ENCODE assay signal across 8 mouse cellular contexts in the genomic region with DNA sequence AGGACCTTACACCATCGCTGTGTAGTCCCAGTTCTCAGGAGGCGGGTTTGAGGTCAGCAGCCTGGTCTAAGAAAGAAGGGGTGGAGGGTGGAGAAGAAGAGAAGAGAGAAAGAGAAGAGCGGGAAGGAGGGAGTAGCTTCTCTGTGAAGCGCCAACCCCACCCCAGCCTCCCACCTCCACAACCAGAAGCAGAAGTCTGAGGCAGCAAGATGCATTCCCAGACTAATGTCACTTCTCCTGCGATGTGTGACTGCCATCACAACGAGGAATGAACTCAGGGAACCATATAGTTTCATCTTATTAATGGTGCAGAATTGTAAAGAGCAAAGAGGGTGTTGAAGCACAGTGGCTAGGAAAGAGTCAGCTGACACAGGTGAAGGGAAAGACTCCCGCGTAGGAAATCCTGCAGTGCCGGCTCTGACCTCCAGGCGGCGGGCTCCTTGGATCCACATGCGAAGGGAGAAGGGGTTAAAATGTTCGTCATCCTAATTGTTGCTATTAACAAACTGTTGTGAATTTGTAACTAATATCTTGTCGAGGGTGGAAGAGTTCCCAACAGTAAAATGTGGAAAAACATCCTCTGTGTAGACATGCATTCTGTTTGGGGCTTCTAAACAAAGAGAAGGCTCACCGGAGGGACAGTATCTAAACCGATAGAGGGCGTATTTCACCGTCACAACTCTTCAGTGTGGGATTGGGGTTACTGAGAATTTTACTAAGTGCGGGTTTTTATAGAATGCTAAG. TPM values are rescaled to one million over a fixed set of nuclear protein-coding genes. Genes with fewer than 3 reads are reported as not detected.
DNase-seq lines count a peak whose midpoint lies in the region; ATAC-seq and TF ChIP-seq lines count a peak whose summit lies in the region.

No protein-coding gene starts in this region.

- DNase-seq in CD4-positive, CD25-positive, alpha-beta regulatory T cell, adult 2 months (ENCODE audit: low read depth, low spot score) = peak; percentile 79
- no peak for DNase-seq in heart, embryonic 10.5 days (ENCODE audit: low spot score)
- peak; percentile 68 for DNase-seq in liver
- DNase-seq in midbrain, postnatal 0 days (ENCODE audit: low spot score) = peak; percentile 71

- no peaks in the 10 kb centered on the region for H3K9me3 ChIP-seq in embryonic facial prominence, embryonic 13.5 days
- no peaks in the 10 kb centered on the region for H3K9me3 ChIP-seq in heart, embryonic 10.5 days
- no peaks in the 10 kb centered on the region for H3K9me3 ChIP-seq in kidney, embryonic 14.5 days (ENCODE audit: control insufficient read depth, low read length)
- H3K9me3 ChIP-seq in midbrain, postnatal 0 days (ENCODE audit: low read length) = no peaks in the 10 kb centered on the region
- H3K9me3 ChIP-seq in stomach, embryonic 15.5 days = no peaks in the 10 kb centered on the region

- H3K4me1 ChIP-seq in bone marrow, adult 2 months (ENCODE audit: control insufficient read depth, insufficient read depth, low read length) = no peaks in the 10 kb centered on the region
- H3K4me1 ChIP-seq in embryonic facial prominence, embryonic 13.5 days = no peaks in the 10 kb centered on the region
- H3K4me1 ChIP-seq in heart, embryonic 10.5 days = no peaks in the 10 kb centered on the region
- no peaks in the 10 kb centered on the region for H3K4me1 ChIP-seq in kidney, embryonic 14.5 days (ENCODE audit: control insufficient read depth, insufficient read depth, low read length)
- H3K4me1 ChIP-seq in midbrain, postnatal 0 days (ENCODE audit: insufficient read depth, low read length) = no peaks in the 10 kb centered on the region
- no peaks in the 10 kb centered on the region for H3K4me1 ChIP-seq in stomach, embryonic 15.5 days

- no peak overlapping the region for H3K4me3 ChIP-seq in bone marrow, adult 2 months (replicated peaks; ENCODE audit: control insufficient read depth, low read depth, low read length)
- peak overlapping the region; percentile 26 for H3K4me3 ChIP-seq in embryonic facial prominence, embryonic 13.5 days
- peak overlapping the region; percentile 33 for H3K4me3 ChIP-seq in heart, embryonic 10.5 days
- H3K4me3 ChIP-seq in kidney, embryonic 14.5 days (ENCODE audit: low read length) = peak overlapping the region; percentile 20; the same call in 1 of the 2 replicates
- H3K4me3 ChIP-seq in midbrain, postnatal 0 days (ENCODE audit: low read depth, low read length) = peak overlapping the region; percentile 29
- H3K4me3 ChIP-seq in stomach, embryonic 15.5 days (replicated peaks) = peak overlapping the region; percentile 29

- ATAC-seq in embryonic facial prominence, embryonic 13.5 days (ENCODE audit: insufficient number of reproducible peaks, insufficient read depth, low FRiP score, low TSS enrichment, low read depth) = no peak
- peak; percentile 62; the same call in 1 of the 2 replicates for ATAC-seq in kidney, embryonic 14.5 days (ENCODE audit: low FRiP score, low TSS enrichment)
- ATAC-seq in midbrain, postnatal 0 days (ENCODE audit: low FRiP score) = peak; percentile 64
- peak; percentile 58; the same call in 1 of the 2 replicates for ATAC-seq in stomach, embryonic 15.5 days (ENCODE audit: insufficient read depth, low FRiP score, low read depth)

- H3K27ac ChIP-seq in bone marrow, adult 2 months (ENCODE audit: control insufficient read depth, insufficient read depth, low read depth, low read length, poor library complexity) = no peak overlapping the region
- no peak overlapping the region for H3K27ac ChIP-seq in embryonic facial prominence, embryonic 13.5 days
- H3K27ac ChIP-seq in heart, embryonic 10.5 days = no peak overlapping the region
- no peak overlapping the region for H3K27ac ChIP-seq in kidney, embryonic 14.5 days (ENCODE audit: low read depth, low read length)
- H3K27ac ChIP-seq in midbrain, postnatal 0 days (ENCODE audit: low read depth, low read length) = no peak overlapping the region
- H3K27ac ChIP-seq in stomach, embryonic 15.5 days = no peak overlapping the region

- H3K9ac ChIP-seq in embryonic facial prominence, embryonic 13.5 days = peak overlapping the region; percentile 44; the same call in 1 of the 2 replicates
- no peak overlapping the region for H3K9ac ChIP-seq in kidney, embryonic 14.5 days (ENCODE audit: low read depth, low read length)
- H3K9ac ChIP-seq in midbrain, postnatal 0 days (replicated peaks; ENCODE audit: low read length, poor library complexity, severe bottlenecking) = no peak overlapping the region
- H3K9ac ChIP-seq in stomach, embryonic 15.5 days = 0 out of 2 replicates have a peak overlapping the region, but pooled peaks have one; percentile 22

- TF ChIP-seq POLR2A in bone marrow, adult 2 months (IDR thresholded peaks at IDR 0.05; ENCODE audit: borderline replicate concordance, control insufficient read depth, low read depth, low read length) = no peak

- peaks cover 21% of the 10 kb centered on the region for H3K27me3 ChIP-seq in embryonic facial prominence, embryonic 13.5 days
- H3K27me3 ChIP-seq in heart, embryonic 10.5 days (ENCODE audit: insufficient read depth, poor library complexity, severe bottlenecking) = peaks cover 20% of the 10 kb centered on the region
- no peaks in the 10 kb centered on the region; the same call in 1 of the 2 replicates for H3K27me3 ChIP-seq in kidney, embryonic 14.5 days (ENCODE audit: control insufficient read depth, insufficient read depth, low read length)
- H3K27me3 ChIP-seq in midbrain, postnatal 0 days (ENCODE audit: insufficient read depth, low read length) = peaks cover 3% of the 10 kb centered on the region; the same call in 1 of the 2 replicates
- no peaks in the 10 kb centered on the region for H3K27me3 ChIP-seq in stomach, embryonic 15.5 days (replicated peaks)

- peak; percentile 73 for TF ChIP-seq CTCF in bone marrow, adult 2 months (IDR thresholded peaks at IDR 0.05; ENCODE audit: control insufficient read depth, insufficient read depth, low read length)
- TF ChIP-seq CTCF in midbrain, postnatal 0 days (IDR thresholded peaks at IDR 0.05) = peak; percentile 89

- no peaks in the 10 kb centered on the region for H3K36me3 ChIP-seq in embryonic facial prominence, embryonic 13.5 days
- H3K36me3 ChIP-seq in heart, embryonic 10.5 days = no peaks in the 10 kb centered on the region
- H3K36me3 ChIP-seq in kidney, embryonic 14.5 days (ENCODE audit: control insufficient read depth, insufficient read depth, low read length) = no peaks in the 10 kb centered on the region
- H3K36me3 ChIP-seq in midbrain, postnatal 0 days (ENCODE audit: insufficient read depth, low read length) = no peaks in the 10 kb centered on the region
- H3K36me3 ChIP-seq in stomach, embryonic 15.5 days = no peaks in the 10 kb centered on the region

- peak overlapping the region; percentile 54 for H3K4me2 ChIP-seq in embryonic facial prominence, embryonic 13.5 days
- H3K4me2 ChIP-seq in kidney, embryonic 14.5 days (replicated peaks; ENCODE audit: low read depth, low read length) = peak overlapping the region; percentile 42
- peak overlapping the region; percentile 42 for H3K4me2 ChIP-seq in midbrain, postnatal 0 days (ENCODE audit: low read depth, low read length, poor library complexity, severe bottlenecking)
- peak overlapping the region; percentile 52 for H3K4me2 ChIP-seq in stomach, embryonic 15.5 days

- WGBS in bone marrow, adult 2 months = 19% methylated on average over 19 of the region's 19 CpGs
- 19% methylated on average over 19 of the region's 19 CpGs for WGBS in embryonic facial prominence, embryonic 13.5 days
- WGBS in heart, embryonic 10.5 days = 17% methylated on average over 19 of the region's 19 CpGs
- 22% methylated on average over 19 of the region's 19 CpGs for WGBS in kidney, embryonic 14.5 days
- WGBS in midbrain, postnatal 0 days = 17% methylated on average over 19 of the region's 19 CpGs
- 18% methylated on average over 19 of the region's 19 CpGs for WGBS in stomach, embryonic 15.5 days

RNA-seq across cellular contexts. Expression of a gene that starts 31.1 kb away (rescaled TPM):
- not detected in 2 replicates for polyA plus RNA-seq in bone marrow, adult 2 months (2011; ENCODE audit: insufficient read depth, insufficient read length, low replicate concordance, missing spikeins)
- not detected in 2 replicates for polyA plus RNA-seq in embryonic facial prominence, embryonic 13.5 days (2015; fragmentation: Nextera tagmentation; extraction: Ambion mirVana)
- not detected in 2 replicates for polyA plus RNA-seq in heart, embryonic 10.5 days (2016; fragmentation: Nextera tagmentation; extraction: Ambion mirVana)
- polyA plus RNA-seq in kidney, embryonic 14.5 days (2014; fragmentation: Nextera tagmentation; extraction: Ambion mirVana) = not detected in 2 replicates
- 3.0 TPM in 1 of 2 replicates, not detected in the other for total RNA-seq in midbrain, postnatal 0 days (2014; rRNA removed)
- polyA plus RNA-seq in midbrain, postnatal 0 days (2015; fragmentation: Nextera tagmentation; extraction: Ambion mirVana) = not detected in 2 replicates
- polyA plus RNA-seq in stomach, embryonic 15.5 days (2015; fragmentation: Nextera tagmentation; extraction: Ambion mirVana) = 27.9 and 39.8 TPM in 2 replicates

RNA-seq across cellular contexts. Expression of a gene that starts 43.2 kb away (rescaled TPM):
- 4.4 and 19.6 TPM in 2 replicates for polyA plus RNA-seq in bone marrow, adult 2 months (2011; ENCODE audit: insufficient read depth, insufficient read length, low replicate concordance, missing spikeins)
- 29.2 and 33.2 TPM in 2 replicates for polyA plus RNA-seq in embryonic facial prominence, embryonic 13.5 days (2015; fragmentation: Nextera tagmentation; extraction: Ambion mirVana)
- 23.9 and 29.6 TPM in 2 replicates for polyA plus RNA-seq in heart, embryonic 10.5 days (2016; fragmentation: Nextera tagmentation; extraction: Ambion mirVana)
- 33.3 and 36.6 TPM in 2 replicates for polyA plus RNA-seq in kidney, embryonic 14.5 days (2014; fragmentation: Nextera tagmentation; extraction: Ambion mirVana)
- 8.3 and 9.0 TPM in 2 replicates for total RNA-seq in midbrain, postnatal 0 days (2014; rRNA removed)
- 8.8 and 8.9 TPM in 2 replicates for polyA plus RNA-seq in midbrain, postnatal 0 days (2015; fragmentation: Nextera tagmentation; extraction: Ambion mirVana)
- polyA plus RNA-seq in stomach, embryonic 15.5 days (2015; fragmentation: Nextera tagmentation; extraction: Ambion mirVana) = 22.0 and 24.2 TPM in 2 replicates

Comparison
In these comparisons a context has a peak if more than half of its experiments do, and no peak if none do; other contexts are left out.
1. H3K9ac ChIP-seq: peak in embryonic facial prominence, embryonic 13.5 days (single experiment) and stomach, embryonic 15.5 days (single experiment); none in kidney, embryonic 14.5 days (single experiment) and midbrain, postnatal 0 days (single experiment).
2. RNA of a gene that starts 31.1 kb away (polyA plus RNA-seq): 27.9 to 39.8 TPM in stomach, embryonic 15.5 days; not detected in bone marrow, adult 2 months, not detected in embryonic facial prominence, embryonic 13.5 days, not detected in heart, embryonic 10.5 days, not detected in kidney, embryonic 14.5 days and not detected in midbrain, postnatal 0 days; every median in the first group is over 10 times any median in the second.
3. Peak in every context shown above with its lines, with median percentiles within 50 percentile points of each other: H3K4me2 ChIP-seq.